Mouse (Mus musculus) midbrain, embryonic 15.5 days (tissue): ENCODE results near the gene Lef1. TPM values are rescaled to one million over a fixed set of nuclear protein-coding genes. Genes with fewer than 3 reads are reported as not detected.
A peak's percentile ranks its signal among the peaks of the same experiment; 100 is the strongest.

Experiments
- ATAC-seq: fragments of 200-750 bp; cut with Nextera tagmentation; replicated peaks from 2 replicates; pipeline ENCODE4 v1.8.0; 2017; ENCODE audit warnings: moderate TSS enrichment
- H3K27ac ChIP-seq: fragments of 300-500 bp; sonication (generic); 2 replicates; pipeline ENCODE4 v1.5.1; 2015; ENCODE audit warnings: mild to moderate bottlenecking, inconsistent platforms
- H3K27me3 ChIP-seq: fragments of 300-500 bp; sonication (generic); replicated peaks from 2 replicates; pipeline ENCODE4 v1.6.1; 2015; ENCODE audit warnings: inconsistent platforms
- H3K36me3 ChIP-seq: fragments of 300-500 bp; sonication (generic); replicated peaks from 2 replicates; pipeline ENCODE4 v1.6.1; 2015; ENCODE audit warnings: inconsistent platforms
- H3K4me1 ChIP-seq: fragments of 300-500 bp; sonication (generic); 2 replicates; pipeline ENCODE4 v1.6.1; 2015; ENCODE audit warnings: inconsistent platforms
- H3K4me2 ChIP-seq: fragments of 300-500 bp; sonication (generic); 2 replicates; pipeline ENCODE4 v1.6.1; 2015; ENCODE audit warnings: inconsistent platforms, mild to moderate bottlenecking, moderate library complexity
- H3K4me3 ChIP-seq: fragments of 300-500 bp; sonication (generic); 2 replicates; pipeline ENCODE4 v1.5.1; 2015; ENCODE audit warnings: mild to moderate bottlenecking, inconsistent platforms
- H3K9ac ChIP-seq: fragments of 300-500 bp; sonication (generic); 2 replicates; pipeline ENCODE4 v1.6.1; 2015; ENCODE audit warnings: mild to moderate bottlenecking, inconsistent platforms
- H3K9me3 ChIP-seq: fragments of 300-500 bp; sonication (generic); 2 replicates; pipeline ENCODE4 v1.6.1; 2016; ENCODE audit warnings: inconsistent platforms
- WGBS: fragments of 180-500 bp; shearing (Covaris S2); methylation state at CpG from one replicate; pipeline ENCODE4 v1.1.7; 2015; ENCODE audit warnings: mixed read lengths; 5-methylcytosine and 5-hydroxymethylcytosine counted together
- polyA plus RNA-seq: library from polyadenylated mRNA; unstranded; fragments of >200 nt; fragmentation: Nextera tagmentation; extraction: Ambion mirVana; gene quantifications from 2 replicates; pipeline ENCODE4 v1.2.1, GENCODE M21; 2015

Gene Lef1
- polyA plus RNA-seq, 1 experiment from 2014 or later, result 79.6 TPM

DNA sequence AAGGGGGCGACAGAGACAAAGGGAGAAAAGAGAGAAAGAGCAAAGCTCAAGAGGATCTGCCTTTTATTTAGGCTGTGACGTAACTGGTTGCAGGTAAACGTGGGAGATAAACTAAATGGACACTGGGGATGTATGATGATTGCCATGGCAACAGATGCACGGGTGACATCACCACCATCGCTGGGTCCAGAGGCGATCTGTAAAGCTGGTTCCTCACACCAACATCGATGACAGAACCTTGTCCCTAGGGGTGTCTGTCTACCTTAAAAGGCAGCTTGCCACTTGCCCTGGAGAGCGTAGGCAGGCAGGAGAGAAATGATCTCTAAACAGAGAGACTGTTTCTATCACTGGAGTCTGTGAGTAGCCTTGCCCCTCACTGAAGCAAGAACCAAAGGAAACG, 23.7 kb downstream of the Lef1 start:
- WGBS, result 38% methylated on average over 9 of the region's 9 CpGs
- 0 out of 2 replicates have a peak overlapping the region, but pooled peaks have one; percentile 0 for H3K27ac ChIP-seq
- H3K9ac ChIP-seq, result no peak overlapping the region
- no peaks in the 10 kb centered on the region for H3K36me3 ChIP-seq
- no peak overlapping the region for H3K4me3 ChIP-seq
- ATAC-seq, result peak; percentile 32
- peak overlapping the region; percentile 10; the same call in 1 of the 2 replicates for H3K4me2 ChIP-seq
- H3K27me3 ChIP-seq, result no peaks in the 10 kb centered on the region
- peaks cover 49% of the 10 kb centered on the region for H3K4me1 ChIP-seq
- no peaks in the 10 kb centered on the region for H3K9me3 ChIP-seq

DNA sequence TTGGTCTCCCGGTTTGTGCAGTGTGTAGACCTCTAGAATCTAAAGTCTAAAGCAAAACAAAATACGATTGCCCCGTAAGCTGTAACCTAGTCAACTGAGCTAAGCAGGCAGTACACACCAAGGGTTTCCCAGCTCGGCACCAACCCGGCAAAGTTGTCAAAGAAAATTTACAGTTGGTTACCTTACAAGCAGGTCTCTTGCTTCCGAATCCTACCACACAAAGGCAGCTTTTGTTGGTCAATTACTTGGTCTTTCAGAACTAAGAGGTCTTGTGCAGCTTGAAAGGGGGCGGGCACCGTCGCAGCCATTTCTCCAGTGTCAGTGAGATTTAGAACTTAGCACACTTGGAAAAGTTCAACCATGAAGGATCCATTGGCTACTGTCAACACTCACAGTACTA, 25.2 kb downstream of the Lef1 start:
- Histone ChIP-seq H3K36me3 (no peaks in the 10 kb centered on the region), H3K4me1 (peaks cover 62% of the 10 kb centered on the region), H3K27me3 (no peaks in the 10 kb centered on the region), H3K9me3 (no peaks in the 10 kb centered on the region), H3K4me2 (no peak overlapping the region), H3K4me3 (no peak overlapping the region), H3K9ac (no peak overlapping the region), H3K27ac (no peak overlapping the region)
- ATAC-seq, result no peak
- WGBS, result 26% methylated on average over 9 of the region's 9 CpGs

DNA sequence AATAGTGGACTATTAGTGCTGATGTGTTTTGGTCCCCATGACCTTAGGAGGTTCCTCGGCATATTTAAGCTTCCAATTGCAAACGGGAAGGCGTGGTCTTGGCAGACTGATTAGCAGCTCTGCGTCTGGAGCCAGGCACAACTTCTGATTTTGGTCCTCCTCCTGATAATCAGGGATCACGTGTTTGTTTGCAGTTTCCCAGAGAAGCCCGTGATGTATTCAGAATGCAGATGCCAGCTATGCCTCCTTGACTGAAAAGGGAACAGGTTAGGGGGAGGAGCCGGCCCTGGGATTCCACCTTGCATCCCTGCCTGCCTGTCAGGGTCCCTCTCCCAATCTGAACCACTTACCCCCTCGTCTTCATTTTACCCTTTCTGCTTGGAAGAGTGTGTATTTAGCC, 26.2 kb downstream of the Lef1 start:
- ATAC-seq, result peak; percentile 19; the same call in 1 of the 2 replicates
- WGBS, result 5% methylated on average over 8 of the region's 8 CpGs
- peaks cover 62% of the 10 kb centered on the region for H3K4me1 ChIP-seq
- peak overlapping the region; percentile 10; the same call in 1 of the 2 replicates for H3K4me3 ChIP-seq
- H3K27me3 ChIP-seq, result no peaks in the 10 kb centered on the region
- peak overlapping the region; percentile 80 for H3K27ac ChIP-seq
- H3K9me3 ChIP-seq, result no peaks in the 10 kb centered on the region
- H3K36me3 ChIP-seq, result no peaks in the 10 kb centered on the region
- 0 out of 2 replicates have a peak overlapping the region, but pooled peaks have one; percentile 20 for H3K9ac ChIP-seq
- H3K4me2 ChIP-seq, result peak overlapping the region; percentile 45

DNA sequence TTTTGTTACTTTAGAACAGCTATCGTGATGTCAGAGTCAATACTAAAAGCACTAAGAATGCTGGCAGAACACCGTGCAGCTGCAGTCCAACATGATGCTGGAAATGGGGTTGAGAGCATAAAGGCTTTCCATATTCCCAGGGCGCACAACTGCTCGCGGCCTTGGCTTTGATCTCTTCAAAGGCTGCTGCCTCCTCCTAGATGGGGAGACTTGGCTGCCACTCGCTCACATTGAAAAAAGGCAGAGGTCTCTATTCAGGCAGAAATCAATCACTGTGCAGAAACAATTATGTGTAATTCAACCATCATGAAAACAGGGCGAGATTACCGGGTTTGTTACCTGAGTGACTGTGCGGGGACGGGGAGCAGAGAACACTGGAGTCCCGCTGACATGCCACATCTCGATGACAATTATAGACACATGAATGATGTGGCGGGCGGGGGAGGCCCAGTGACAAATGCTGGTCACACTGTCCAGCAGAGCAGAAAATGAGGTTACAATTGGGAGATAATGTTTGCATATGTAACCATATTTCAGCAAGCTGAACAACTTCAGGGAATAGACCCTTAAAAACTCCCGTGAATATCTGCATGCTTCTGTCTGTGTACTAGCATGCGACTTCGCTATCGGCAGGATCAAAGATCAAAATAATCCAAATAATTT, 27.0 kb downstream of the Lef1 start:
- peak; percentile 84 for ATAC-seq
- peak overlapping the region; percentile 80 for H3K27ac ChIP-seq
- peak overlapping the region; percentile 17; the same call in 1 of the 2 replicates for H3K4me3 ChIP-seq
- peak overlapping the region; percentile 6 for H3K9ac ChIP-seq
- no peaks in the 10 kb centered on the region for H3K9me3 ChIP-seq
- peak overlapping the region; percentile 45 for H3K4me2 ChIP-seq
- no peaks in the 10 kb centered on the region for H3K27me3 ChIP-seq
- H3K4me1 ChIP-seq, result peaks cover 62% of the 10 kb centered on the region
- H3K36me3 ChIP-seq, result no peaks in the 10 kb centered on the region
- WGBS, result 7% methylated on average over 18 of the region's 18 CpGs

DNA sequence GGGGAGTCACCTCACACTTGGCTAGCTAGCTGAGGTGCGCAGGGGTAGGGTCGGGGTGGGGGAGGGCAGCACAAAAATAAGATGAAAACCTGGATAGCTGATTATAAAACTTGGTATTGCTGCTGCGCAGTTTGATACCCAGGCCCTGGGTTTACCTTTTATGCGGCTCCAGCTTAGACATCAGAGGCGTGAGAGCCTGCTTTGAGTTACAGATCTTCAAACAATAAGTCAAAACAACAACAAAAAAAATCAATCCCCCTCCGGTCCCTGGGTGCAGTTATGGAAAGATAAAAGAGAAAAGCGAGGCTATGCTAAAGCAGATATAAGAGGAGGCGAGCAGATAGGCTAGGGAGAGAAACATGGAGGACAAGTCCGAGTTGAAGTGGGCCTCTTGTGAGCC, 28.0 kb downstream of the Lef1 start:
- Histone ChIP-seq H3K9ac (no peak overlapping the region), H3K36me3 (no peaks in the 10 kb centered on the region)

DNA sequence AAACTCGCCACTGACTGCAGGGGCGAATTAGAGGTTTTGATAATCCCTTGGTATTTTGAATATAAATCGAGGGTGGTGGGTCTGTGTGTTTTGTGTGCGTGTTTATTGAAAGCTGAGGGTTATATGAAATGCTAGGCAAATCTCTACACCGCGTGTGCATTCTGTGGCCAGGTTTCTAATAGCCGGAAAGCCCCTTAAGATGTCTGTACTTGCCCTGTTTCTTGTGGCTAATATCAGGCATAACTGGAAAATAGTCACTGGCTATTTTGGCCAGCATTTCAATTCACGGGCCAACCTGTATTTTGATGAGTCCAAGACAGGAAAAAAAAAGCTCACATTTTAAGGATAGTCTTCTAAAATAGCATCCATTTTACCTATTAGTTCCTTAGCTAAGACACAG, 28.5 kb downstream of the Lef1 start:
- WGBS, result 39% methylated on average over 8 of the region's 8 CpGs
- H3K4me3 ChIP-seq, result no peak overlapping the region
- no peaks in the 10 kb centered on the region for H3K9me3 ChIP-seq
- peak overlapping the region; percentile 80 for H3K27ac ChIP-seq
- H3K9ac ChIP-seq, result no peak overlapping the region
- no peaks in the 10 kb centered on the region for H3K36me3 ChIP-seq
- peaks cover 70% of the 10 kb centered on the region for H3K4me1 ChIP-seq
- no peaks in the 10 kb centered on the region for H3K27me3 ChIP-seq
- 0 out of 2 replicates have a peak overlapping the region, but pooled peaks have one; percentile 13 for H3K4me2 ChIP-seq
- ATAC-seq, result no peak

More for the DNA sequence above, 28.0 kb downstream of the Lef1 start:
- H3K9me3 ChIP-seq, result no peaks in the 10 kb centered on the region
- H3K27me3 ChIP-seq, result no peaks in the 10 kb centered on the region
- peaks cover 68% of the 10 kb centered on the region for H3K4me1 ChIP-seq
- 49% methylated on average over 9 of the region's 9 CpGs for WGBS
- H3K4me2 ChIP-seq, result 0 out of 2 replicates have a peak overlapping the region, but pooled peaks have one; percentile 13
- no peak overlapping the region for H3K4me3 ChIP-seq
- no peak for ATAC-seq
- peak overlapping the region; percentile 80 for H3K27ac ChIP-seq

DNA sequence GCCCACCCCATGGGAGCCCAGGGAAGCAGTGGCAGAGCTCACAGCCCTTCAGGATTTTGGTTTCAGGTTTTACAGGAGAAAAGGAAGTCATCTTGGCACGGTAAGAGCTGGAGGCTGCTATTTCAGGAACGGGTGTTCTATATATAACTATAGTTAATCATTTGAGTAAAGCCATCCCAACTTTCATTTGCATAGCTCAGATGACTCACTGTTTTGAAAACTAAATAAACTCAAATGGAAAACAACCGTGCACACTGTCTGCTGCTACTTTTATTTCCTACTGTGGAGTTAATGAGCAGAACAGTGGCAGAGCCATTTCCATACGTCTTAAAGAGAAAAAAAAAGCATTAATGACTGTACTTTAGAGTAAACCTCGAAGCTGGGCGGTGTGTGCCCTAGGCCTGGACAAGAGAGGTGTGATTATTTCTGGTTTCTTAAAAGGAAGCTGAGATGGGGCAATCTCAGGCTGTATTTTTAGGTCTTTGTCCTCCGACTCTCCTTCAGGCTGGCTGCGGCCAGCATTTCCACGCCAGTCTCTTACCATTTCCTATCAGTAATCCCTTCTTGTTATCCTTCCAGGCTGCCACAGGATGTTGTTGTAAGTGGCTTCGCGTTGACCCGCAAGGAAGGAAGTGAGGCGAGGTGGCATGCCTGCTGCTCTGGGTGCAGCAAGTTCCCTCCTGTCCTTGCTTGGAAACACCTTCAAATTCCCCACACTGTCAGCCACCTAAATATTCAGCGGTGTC, 29.2 kb downstream of the Lef1 start:
- Histone ChIP-seq H3K27me3 (no peaks in the 10 kb centered on the region), H3K4me3 (no peak overlapping the region), H3K27ac (peak overlapping the region; percentile 80), H3K36me3 (no peaks in the 10 kb centered on the region), H3K9me3 (no peaks in the 10 kb centered on the region), H3K4me2 (peak overlapping the region; percentile 0; the same call in 1 of the 2 replicates), H3K9ac (no peak overlapping the region), H3K4me1 (peaks cover 64% of the 10 kb centered on the region)
- no peak for ATAC-seq
- 57% methylated on average over 14 of the region's 14 CpGs for WGBS

DNA sequence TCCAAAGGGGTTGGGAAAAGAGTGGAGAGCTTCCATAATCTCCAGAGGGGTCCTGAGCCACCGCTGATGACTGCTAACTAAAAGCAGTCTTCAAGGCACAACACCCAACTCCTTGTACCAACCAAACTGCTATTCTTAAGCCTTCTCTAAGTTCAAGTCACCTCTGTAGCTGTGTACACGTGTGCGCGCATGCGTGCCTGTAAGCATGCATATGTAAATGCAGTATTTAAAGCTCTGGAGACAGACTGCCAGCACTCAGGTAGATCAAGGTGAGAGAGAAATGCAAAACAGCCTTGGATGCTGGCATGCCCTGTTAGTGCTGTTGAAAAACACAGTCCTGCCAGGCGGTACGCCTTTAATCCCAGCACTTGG, 29.8 kb downstream of the Lef1 start:
- WGBS, result 83% methylated on average over 7 of the region's 7 CpGs
- H3K4me3 ChIP-seq, result no peak overlapping the region
- H3K36me3 ChIP-seq, result no peaks in the 10 kb centered on the region
- 0 out of 2 replicates have a peak overlapping the region, but pooled peaks have one; percentile 0 for H3K4me2 ChIP-seq
- H3K27ac ChIP-seq, result peak overlapping the region; percentile 46; the same call in 1 of the 2 replicates
- H3K27me3 ChIP-seq, result no peaks in the 10 kb centered on the region
- no peak for ATAC-seq
- H3K9ac ChIP-seq, result no peak overlapping the region
- H3K4me1 ChIP-seq, result peaks cover 59% of the 10 kb centered on the region
- no peaks in the 10 kb centered on the region for H3K9me3 ChIP-seq

DNA sequence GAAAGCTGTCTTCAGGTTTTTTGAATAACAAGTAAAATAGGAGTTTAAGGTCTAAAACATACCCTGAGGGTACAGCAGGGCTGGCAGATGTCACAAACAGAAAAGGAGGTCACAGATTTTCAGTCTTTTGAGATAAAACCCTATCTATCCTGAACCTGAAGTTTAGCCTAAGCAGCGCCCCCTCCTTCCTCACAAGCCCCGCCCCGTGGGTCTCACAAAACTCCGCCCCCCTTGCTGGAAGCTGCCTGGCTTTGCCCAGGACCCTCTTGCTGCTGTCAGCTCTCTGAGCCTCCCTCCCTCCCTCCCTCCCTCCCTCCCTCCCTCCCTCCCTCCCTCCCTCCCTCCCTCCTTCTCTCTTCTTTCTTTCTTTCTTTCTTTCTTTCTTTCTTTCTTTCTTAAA, 31.3 kb downstream of the Lef1 start:
- Histone ChIP-seq H3K9ac (no peak overlapping the region), H3K36me3 (no peaks in the 10 kb centered on the region), H3K9me3 (no peaks in the 10 kb centered on the region), H3K27ac (no peak overlapping the region), H3K4me3 (no peak overlapping the region), H3K4me1 (peaks cover 48% of the 10 kb centered on the region), H3K27me3 (no peaks in the 10 kb centered on the region), H3K4me2 (no peak overlapping the region)
- ATAC-seq, result no peak
- 18% methylated on average over 4 of the region's 4 CpGs for WGBS

DNA sequence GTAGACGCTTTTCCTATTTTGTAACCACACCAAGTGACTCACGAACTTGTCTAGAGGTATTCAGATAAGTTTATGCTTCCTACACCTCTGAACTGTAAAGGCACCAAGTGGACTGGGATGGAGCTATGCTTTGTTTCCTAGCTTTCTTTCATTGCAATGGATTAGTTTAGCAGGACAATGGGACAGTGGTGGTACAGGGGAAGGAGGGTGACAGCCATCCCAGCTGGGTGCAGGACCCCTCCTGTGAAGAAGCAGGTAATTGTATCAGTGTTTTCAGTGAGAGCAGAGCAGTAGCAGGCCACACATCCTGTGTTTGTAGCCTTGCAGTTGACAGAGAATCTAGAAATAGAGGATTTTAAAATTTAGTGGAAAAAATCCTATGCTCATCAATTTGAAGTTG, 34.0 kb downstream of the Lef1 start:
- no peak for ATAC-seq
- Histone ChIP-seq H3K27ac (no peak overlapping the region), H3K9ac (no peak overlapping the region), H3K4me1 (peaks cover 26% of the 10 kb centered on the region), H3K27me3 (no peaks in the 10 kb centered on the region), H3K4me2 (no peak overlapping the region), H3K36me3 (no peaks in the 10 kb centered on the region), H3K4me3 (no peak overlapping the region), H3K9me3 (no peaks in the 10 kb centered on the region)
- 37% methylated on average over 2 of the region's 2 CpGs for WGBS

DNA sequence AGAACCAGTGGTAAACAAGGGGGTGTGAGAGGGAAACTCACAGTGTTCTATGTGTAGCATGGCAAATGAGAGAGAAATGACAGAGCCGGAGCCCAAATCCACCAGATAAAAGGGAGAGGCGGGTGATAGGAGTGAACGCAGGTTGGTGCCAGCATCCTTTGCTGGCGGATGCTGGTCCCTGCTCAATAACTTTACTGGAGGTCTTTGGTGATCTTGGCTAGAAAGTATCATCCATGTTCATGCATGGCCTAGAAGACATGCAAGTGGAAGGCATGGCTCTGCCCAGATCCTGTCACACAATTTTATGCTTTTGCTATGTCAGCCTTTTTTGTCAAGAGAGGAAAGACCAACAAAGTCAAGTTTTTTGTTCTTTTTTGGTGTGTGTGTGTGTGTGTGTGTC, 42.6 kb downstream of the Lef1 start:
- Histone ChIP-seq H3K9ac (no peak overlapping the region), H3K27me3 (no peaks in the 10 kb centered on the region), H3K36me3 (no peaks in the 10 kb centered on the region), H3K27ac (no peak overlapping the region), H3K9me3 (no peaks in the 10 kb centered on the region), H3K4me1 (peaks cover 32% of the 10 kb centered on the region), H3K4me2 (no peak overlapping the region), H3K4me3 (no peak overlapping the region)
- 91% methylated on average over 4 of the region's 4 CpGs for WGBS
- ATAC-seq, result no peak

DNA sequence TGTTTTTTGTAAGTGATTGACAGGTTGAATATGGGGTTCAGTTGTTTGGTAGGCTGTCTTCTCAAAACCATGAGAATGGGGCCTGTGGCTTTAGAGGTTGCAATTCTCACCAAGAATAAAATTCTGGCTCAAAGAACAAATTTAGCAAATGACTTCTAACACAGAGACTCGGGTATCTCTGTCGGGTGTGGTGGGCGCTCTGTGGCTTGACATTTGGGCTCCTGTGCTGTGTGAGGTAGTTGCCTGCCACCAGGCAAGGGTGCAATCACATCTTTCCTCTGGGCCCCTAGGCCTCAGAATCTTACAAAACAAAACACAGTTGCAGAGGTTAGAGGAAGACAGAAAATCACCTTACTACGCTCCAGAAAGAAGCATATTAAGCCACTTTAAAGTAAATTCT, 43.6 kb downstream of the Lef1 start:
- no peak overlapping the region for H3K4me2 ChIP-seq
- H3K36me3 ChIP-seq, result no peaks in the 10 kb centered on the region
- no peaks in the 10 kb centered on the region for H3K9me3 ChIP-seq
- ATAC-seq, result no peak
- peaks cover 32% of the 10 kb centered on the region for H3K4me1 ChIP-seq
- no peak overlapping the region for H3K9ac ChIP-seq
- H3K27me3 ChIP-seq, result no peaks in the 10 kb centered on the region
- no peak overlapping the region for H3K4me3 ChIP-seq
- H3K27ac ChIP-seq, result no peak overlapping the region
- WGBS, result 89% methylated on average over 4 of the region's 4 CpGs
